Mouse (Mus musculus) gastrocnemius, adult 18-20 months (tissue): ENCODE measurements around the gene Nabp1. TPM values are rescaled to one million over a fixed set of nuclear protein-coding genes. Genes with fewer than 3 reads are reported as not detected.
"Not testable (repeated sequence)": the region's sequence is repeated elsewhere in the genome, so short reads cannot be mapped to it uniquely, and the experiment has no call there.

Experiments used
- DNase-seq: peaks from one replicate; pipeline ENCODE4 v3.0.0; 2021; ENCODE audit warnings: low spot score
- total RNA-seq, 2 experiments: library from RNA; stranded (reverse); gene quantifications; 2 replicates each; pipeline ENCODE4 v1.2.3; 2021

The Nabp1 gene
- total RNA-seq, 2 experiments from 2014 or later, result 14.2 to 15.8 TPM

DNA sequence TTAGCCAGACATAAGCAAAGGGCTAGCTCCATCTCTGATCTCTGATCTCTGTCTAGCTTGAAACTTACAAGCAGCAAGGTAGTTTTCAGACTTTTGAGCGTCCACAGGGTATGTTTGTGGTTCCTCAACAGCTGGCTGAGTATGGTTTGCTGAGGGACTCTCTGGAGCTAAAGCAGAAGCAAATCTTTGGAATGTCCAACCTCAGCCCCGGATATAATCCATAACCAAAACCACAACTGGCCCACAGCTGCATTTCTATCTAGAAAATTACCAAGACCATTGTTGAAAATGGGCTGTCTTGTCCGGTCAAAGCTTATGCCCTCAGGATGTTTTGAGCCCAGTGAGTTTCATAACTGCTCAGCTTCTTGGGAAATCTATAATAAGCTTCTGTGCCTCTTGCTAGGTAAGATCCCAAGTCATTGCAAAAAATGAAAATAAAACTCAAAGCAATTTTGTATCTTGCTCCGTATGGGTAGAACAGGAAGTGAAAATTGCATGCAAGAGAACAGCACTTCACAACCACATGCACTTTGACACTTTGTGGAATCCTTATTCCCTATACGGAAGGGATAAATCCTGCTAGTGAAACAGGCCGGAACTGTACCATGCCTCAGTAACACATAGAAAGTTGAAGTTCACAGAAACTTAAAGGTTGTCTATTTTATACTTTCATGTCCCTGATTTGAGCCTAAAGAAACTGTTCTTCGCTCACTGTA is 15.5 kb upstream of the Nabp1 start:
- no peak for DNase-seq

GRCm38 (mm10) chr1:51486291-51486690 is 8.1 kb upstream of the Nabp1 start:
- no peak for DNase-seq

DNA sequence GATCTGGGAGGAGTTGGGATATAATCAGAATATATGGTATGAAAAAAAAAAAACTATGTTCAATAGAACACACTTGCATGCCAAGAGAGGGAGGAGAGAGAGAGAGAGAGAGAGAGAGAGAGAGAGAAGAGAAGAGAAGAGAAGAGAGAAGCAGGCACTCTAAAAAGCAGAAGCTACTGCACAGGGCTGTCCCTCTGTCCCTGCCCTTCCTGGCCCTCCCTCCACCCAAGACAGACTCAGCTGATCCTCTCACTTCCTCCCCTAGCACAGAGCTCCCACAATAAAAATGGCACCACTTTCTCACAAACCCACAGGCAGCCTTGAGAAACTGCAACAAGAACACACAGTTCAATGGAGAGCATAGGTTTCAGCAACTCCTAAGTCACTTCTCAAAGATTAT is 2.2 kb upstream of the Nabp1 start:
- DNase-seq, result no peak

- no peak for DNase-seq
Observed at GRCm38 (mm10) chr1:51479691-51480090, 1.5 kb upstream of the Nabp1 start.

GRCm38 (mm10) chr1:51479027-51479329 is 753 bp upstream of the Nabp1 start:
- DNase-seq, result no peak

GRCm38 (mm10) chr1:51477656-51478081 is 556 bp downstream of the Nabp1 start:
- no peak for DNase-seq

- no peak for DNase-seq
Observed at GRCm38 (mm10) chr1:51476405-51476804, 1.8 kb downstream of the Nabp1 start.

DNA sequence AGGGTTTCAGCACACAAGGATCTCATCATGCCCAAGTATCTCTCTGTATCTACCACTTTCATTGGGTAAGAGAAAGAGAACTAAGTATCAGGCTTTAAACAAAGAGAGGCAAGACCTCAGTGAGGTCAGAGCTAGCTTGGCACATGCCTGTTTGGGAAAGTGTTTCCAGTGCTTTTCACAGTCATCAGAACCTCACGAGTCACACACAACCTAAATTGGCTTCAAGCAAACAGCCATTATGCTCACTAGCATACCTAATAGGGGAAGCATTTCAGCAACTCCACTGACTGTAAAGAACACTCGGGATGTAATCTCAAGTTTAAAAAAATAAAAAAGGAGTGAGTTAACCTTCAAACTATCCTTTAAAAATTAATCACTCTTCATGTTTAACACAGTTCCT is 10.1 kb downstream of the Nabp1 start:
- no peak for DNase-seq

DNA sequence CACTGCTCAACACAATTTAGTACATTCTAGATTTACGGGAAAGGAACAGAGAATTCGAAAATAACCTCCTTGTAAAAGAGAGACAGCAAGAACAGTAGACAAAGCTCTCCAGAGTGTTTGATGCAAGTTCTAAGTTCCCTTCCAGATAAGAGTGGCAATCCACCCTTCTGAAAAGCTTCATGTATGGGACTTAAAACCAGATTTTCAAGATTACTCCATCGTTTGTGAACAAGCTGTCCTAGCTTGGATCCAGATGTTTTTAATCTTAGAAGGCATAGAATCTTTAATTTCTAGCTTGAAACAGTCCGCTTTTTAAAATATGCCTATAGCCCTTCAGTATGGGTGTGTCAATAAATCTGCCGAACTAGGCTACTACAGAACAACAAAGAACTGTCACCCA is 11.0 kb downstream of the Nabp1 start:
- no peak for DNase-seq

- DNase-seq, result peak; percentile 23
Observed at GRCm38 (mm10) chr1:51466385-51466784, 11.8 kb downstream of the Nabp1 start.

DNA sequence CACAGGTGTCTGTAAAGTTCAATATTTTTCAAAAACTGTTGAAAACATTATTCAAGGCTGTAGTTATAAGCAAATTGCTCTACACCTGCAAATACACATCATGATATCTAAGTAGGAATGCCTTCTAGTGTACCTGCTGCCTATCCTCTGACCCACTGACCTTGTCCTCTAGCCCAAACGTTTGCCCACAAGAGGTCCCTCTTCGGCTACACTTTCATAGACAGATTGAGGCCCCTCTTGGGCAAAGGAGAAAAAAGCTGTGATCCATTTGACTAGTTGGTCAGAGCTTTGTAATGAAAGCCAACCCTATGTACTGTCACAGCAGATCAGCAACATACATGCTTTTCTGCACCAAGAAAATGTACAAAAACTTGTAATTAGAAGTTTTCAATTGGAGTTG is 12.9 kb downstream of the Nabp1 start:
- no peak for DNase-seq

DNA sequence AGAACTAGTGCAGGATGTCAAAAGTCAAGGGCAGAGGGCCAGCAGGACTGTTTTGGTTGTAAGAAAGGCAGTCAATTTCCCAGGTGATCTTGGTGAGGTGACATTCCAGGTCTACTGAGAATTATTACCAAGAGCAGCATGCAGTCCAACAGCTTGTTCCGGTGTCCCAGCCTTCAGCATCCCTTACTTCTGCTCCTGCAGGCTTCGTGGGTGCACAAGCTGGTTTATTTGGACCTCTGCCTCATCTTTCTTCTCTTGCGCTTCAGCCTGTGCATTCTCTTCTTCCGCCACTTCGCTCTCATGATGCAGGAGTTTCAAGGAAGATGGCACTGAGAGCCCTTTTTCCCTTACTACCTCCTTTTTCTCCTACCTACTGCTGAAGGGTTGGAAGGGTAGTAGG is 15.2 kb downstream of the Nabp1 start:
- DNase-seq, result no peak

GRCm38 (mm10) chr1:51458731-51459450 is 19.3 kb downstream of the Nabp1 start:
- peak; percentile 60 for DNase-seq

GRCm38 (mm10) chr1:51458089-51458488 is 20.1 kb downstream of the Nabp1 start:
- no peak for DNase-seq

DNA sequence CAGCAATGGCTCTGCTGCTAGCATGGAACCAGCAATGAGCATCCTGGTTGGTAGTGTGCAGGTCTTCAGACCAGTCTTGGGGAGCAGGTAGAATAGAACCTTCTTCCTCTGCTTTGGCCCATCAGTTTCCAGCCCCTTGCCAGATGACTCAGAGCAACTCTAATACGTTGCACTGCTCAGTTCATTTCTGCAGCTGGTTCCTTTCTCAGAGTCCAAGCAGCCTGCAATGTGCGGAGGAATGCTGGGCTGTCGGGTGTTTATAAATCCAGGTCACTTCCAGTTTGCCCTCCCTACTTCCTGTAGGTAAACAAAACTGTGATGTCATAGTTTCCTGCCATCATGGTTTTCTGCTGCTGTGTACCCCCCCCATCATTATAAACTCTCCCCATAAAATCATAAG is 21.0 kb downstream of the Nabp1 start:
- DNase-seq, result no peak

GRCm38 (mm10) chr1:51448789-51449188 is 29.4 kb downstream of the Nabp1 start:
- DNase-seq, result no peak

DNA sequence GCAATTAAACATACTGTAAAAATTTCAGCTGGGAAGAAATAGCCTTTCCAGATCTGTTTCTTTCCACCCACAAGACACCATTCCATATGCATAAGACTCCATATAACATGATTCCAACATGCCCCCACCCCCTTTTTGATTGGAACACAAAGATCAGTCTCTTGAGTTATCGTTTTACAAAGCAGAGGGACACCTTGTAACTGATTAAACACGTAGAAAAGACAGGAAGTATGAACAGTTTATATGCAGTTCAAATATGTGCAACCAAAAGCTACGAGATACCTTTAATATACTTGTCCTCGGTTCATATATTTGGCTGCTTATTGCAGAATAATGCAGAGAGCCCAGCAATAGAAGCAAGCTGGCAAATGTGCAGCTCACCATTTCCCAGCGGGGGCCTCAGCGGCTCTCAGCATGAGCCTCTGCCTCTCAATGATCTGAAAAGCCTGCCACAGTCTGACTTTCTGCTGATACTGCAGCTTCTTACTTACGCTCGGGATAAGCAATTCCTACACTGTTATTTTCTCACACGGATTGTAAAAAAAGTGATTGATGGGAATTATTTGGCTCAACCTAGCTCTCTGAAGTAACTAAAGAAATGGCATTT is 32.3 kb downstream of the Nabp1 start:
- DNase-seq, result no peak

GRCm38 (mm10) chr1:51445161-51445853 is 32.9 kb downstream of the Nabp1 start:
- no peak for DNase-seq

DNA sequence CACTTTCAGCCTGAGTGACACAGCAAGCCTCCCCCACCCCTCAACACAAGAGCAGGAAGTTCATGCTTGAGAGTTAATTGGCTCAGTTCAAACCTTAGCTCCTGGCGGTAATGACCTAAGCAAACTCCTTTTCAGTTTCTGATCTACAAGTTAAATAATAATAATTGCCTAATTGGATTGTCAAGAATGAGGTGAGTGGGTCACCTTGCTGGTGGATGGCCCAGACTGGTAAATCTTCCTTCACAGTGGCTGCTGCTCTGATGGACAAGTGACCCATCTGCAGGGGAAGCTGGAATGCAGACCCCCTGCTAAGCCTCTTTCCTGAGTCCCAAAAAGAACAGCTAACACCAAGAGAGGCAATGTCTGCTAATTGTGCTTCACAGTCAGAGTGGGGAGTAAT is 48.5 kb downstream of the Nabp1 start:
- DNase-seq, result no peak

- DNase-seq, result no peak
Observed at GRCm38 (mm10) chr1:51426298-51426697, 51.9 kb downstream of the Nabp1 start.

DNA sequence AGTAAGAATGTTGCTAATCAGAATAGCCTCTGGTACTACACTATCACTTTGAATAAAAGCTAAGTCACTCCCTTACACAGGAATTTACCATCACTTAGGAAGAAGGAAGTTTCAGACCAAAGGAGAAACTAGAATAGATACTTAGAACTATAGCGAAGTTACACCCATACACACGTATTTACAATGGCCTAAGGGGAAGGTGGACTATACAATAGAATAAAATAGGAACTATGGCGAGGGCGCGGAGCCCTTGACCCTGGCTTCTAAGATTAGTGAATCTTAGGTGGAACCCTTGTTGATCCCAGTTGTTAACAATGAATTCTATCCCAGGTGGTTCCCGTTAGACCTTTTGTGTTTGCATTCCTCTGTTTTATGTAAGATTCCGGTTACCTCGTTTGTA is 57.2 kb downstream of the Nabp1 start:
- DNase-seq, result not testable (repeated sequence)

GRCm38 (mm10) chr1:51418753-51419152 is 59.5 kb downstream of the Nabp1 start:
- DNase-seq, result no peak
